Comparison of ENCODE assay signal across 8 mouse cellular contexts in the genomic region with DNA sequence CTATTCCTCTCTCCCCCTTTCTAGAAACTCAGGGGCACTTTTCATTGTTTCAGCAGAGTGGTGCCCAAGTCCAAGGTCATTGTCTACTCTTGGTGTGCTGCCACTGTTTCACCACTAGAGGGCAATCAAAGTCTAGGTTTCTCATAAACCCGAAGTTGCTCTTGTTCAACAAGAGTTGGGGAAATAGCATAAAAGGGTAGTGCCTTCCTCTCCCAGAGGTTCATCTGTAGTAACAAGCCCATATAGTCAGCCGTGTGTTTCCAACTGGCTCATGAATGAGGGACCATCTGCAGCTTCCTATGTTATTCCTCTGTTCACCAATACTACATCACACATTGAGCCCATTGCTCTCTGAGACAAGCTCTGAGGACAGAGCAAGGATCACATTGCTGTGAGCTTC.
DNase-seq lines count a peak whose midpoint lies in the region; ATAC-seq and TF ChIP-seq lines count a peak whose summit lies in the region.
"Had no signal": no experiment of that assay in that cellular context is flagged by ENCODE, and none has a peak within 500 bp of the region (broad histone marks: within the 10 kb centered on the region; RNA-seq: fewer than 3 reads in every experiment).

No protein-coding gene starts in this region.

- no peak overlapping the region for H3K9ac ChIP-seq in embryonic facial prominence, embryonic 11.5 days (replicated peaks; ENCODE audit: low read length)
- no peak overlapping the region for H3K9ac ChIP-seq in hindbrain, embryonic 14.5 days
- H3K9ac ChIP-seq: heart, embryonic 15.5 days had no signal

- peak; percentile 22; the same call in 1 of the 2 replicates for ATAC-seq in G1E (ENCODE audit: extremely low read depth, insufficient number of reproducible peaks, low FRiP score, poor library complexity, severe bottlenecking)
- no peak for ATAC-seq in embryonic facial prominence, embryonic 11.5 days (replicated peaks; ENCODE audit: insufficient number of reproducible peaks, low FRiP score, low TSS enrichment, low read depth)
- peak; percentile 60; the same call in 1 of the 2 replicates for ATAC-seq in hindbrain, embryonic 14.5 days (ENCODE audit: low FRiP score)
- ATAC-seq in megakaryocyte-erythroid progenitor cell, adult 5-6 weeks (replicated peaks; ENCODE audit: low FRiP score, low TSS enrichment, poor library complexity, severe bottlenecking): peak; percentile 84; the same call in 1 of the 2 replicates

- no peaks in the 10 kb centered on the region for H3K36me3 ChIP-seq in G1E (replicated peaks)
- H3K36me3 ChIP-seq in embryonic facial prominence, embryonic 11.5 days (replicated peaks; ENCODE audit: control insufficient read depth, insufficient read depth, low read depth, low read length): no peaks in the 10 kb centered on the region
- H3K36me3 ChIP-seq in hindbrain, embryonic 14.5 days (replicated peaks; ENCODE audit: control insufficient read depth, insufficient read depth): no peaks in the 10 kb centered on the region
- H3K36me3 ChIP-seq: heart, embryonic 15.5 days had no signal

- H3K4me2 ChIP-seq in embryonic facial prominence, embryonic 11.5 days (ENCODE audit: low read depth, low read length): no peak overlapping the region
- no peak overlapping the region for H3K4me2 ChIP-seq in hindbrain, embryonic 14.5 days (replicated peaks)
- H3K4me2 ChIP-seq: heart, embryonic 15.5 days had no signal

- H3K4me3 ChIP-seq in G1E (ENCODE audit: low read depth, low read length): no peak overlapping the region
- H3K4me3 ChIP-seq in embryonic facial prominence, embryonic 11.5 days (ENCODE audit: low read depth, low read length): no peak overlapping the region
- no peak overlapping the region for H3K4me3 ChIP-seq in hindbrain, embryonic 14.5 days (replicated peaks; ENCODE audit: low read length)
- H3K4me3 ChIP-seq: heart, embryonic 15.5 days had no signal

- no peaks in the 10 kb centered on the region for H3K27me3 ChIP-seq in G1E (ENCODE audit: insufficient read depth, low read length)
- H3K27me3 ChIP-seq in embryonic facial prominence, embryonic 11.5 days (ENCODE audit: control insufficient read depth, insufficient read depth, low read length): no peaks in the 10 kb centered on the region
- H3K27me3 ChIP-seq in hindbrain, embryonic 14.5 days (ENCODE audit: control insufficient read depth, insufficient read depth, low read length): no peaks in the 10 kb centered on the region
- H3K27me3 ChIP-seq: heart, embryonic 15.5 days had no signal

- no peaks in the 10 kb centered on the region for H3K9me3 ChIP-seq in G1E (replicated peaks)
- no peaks in the 10 kb centered on the region for H3K9me3 ChIP-seq in embryonic facial prominence, embryonic 11.5 days (replicated peaks; ENCODE audit: control insufficient read depth, low read length)
- no peaks in the 10 kb centered on the region for H3K9me3 ChIP-seq in hindbrain, embryonic 14.5 days (ENCODE audit: control insufficient read depth, low read length)
- H3K9me3 ChIP-seq: heart, embryonic 15.5 days had no signal

- no peak overlapping the region for H3K27ac ChIP-seq in embryonic facial prominence, embryonic 11.5 days (replicated peaks; ENCODE audit: low read depth, low read length)
- H3K27ac ChIP-seq in hindbrain, embryonic 14.5 days: no peak overlapping the region
- H3K27ac ChIP-seq: heart, embryonic 15.5 days had no signal

- peak; percentile 57; the same call in 1 of the 2 replicates for TF ChIP-seq CTCF in G1E (IDR thresholded peaks at IDR 0.05; ENCODE audit: low read depth, low read length)

- WGBS in embryonic facial prominence, embryonic 11.5 days: 12% methylated on average over 2 of the region's 2 CpGs
- WGBS in hindbrain, embryonic 14.5 days: 17% methylated on average over 2 of the region's 2 CpGs

- no peak for DNase-seq in G1E (ENCODE audit: low spot score)
- peak; percentile 31 for DNase-seq in adrenal gland, adult 2 months
- peak; percentile 87 for DNase-seq in embryonic facial prominence, embryonic 11.5 days (ENCODE audit: low spot score)
- DNase-seq in hindbrain, embryonic 14.5 days (ENCODE audit: low spot score): peak; percentile 84
- peak; percentile 14 to 26 for DNase-seq in layer of hippocampus, postnatal 25 days (ENCODE audit: extremely low spot score in 1 of 2, low spot score in 1 of 2)
- DNase-seq in right cerebral cortex, postnatal 25 days: peak; percentile 34

- no peaks in the 10 kb centered on the region for H3K4me1 ChIP-seq in G1E (ENCODE audit: insufficient read depth, low read depth, low read length)
- no peaks in the 10 kb centered on the region; the same call in 1 of the 2 replicates for H3K4me1 ChIP-seq in embryonic facial prominence, embryonic 11.5 days (ENCODE audit: control insufficient read depth, insufficient read depth, low read length)
- H3K4me1 ChIP-seq in hindbrain, embryonic 14.5 days (replicated peaks; ENCODE audit: control insufficient read depth, insufficient read depth, low read length): no peaks in the 10 kb centered on the region
- H3K4me1 ChIP-seq: heart, embryonic 15.5 days had no signal
